Comparison of ENCODE assay signal across 27 mouse cellular contexts in the genomic region with DNA sequence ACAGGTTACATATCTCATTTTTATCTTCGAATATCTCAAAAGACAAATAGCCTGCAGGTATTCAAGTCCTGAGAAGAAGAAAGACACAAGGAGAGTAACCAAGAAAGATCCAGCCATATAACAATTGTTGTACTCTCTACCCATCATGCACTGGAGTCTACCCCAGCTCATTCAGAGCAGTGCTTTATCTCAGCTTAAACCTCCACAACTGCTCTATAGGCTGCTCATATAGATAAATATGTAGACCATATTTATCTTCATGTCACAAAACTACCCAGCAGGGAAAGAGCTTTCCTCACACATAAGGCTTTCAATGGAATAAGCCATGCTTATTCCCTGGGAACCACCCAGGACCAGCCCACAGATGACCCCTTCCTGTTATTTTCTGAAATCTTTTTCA.
DNase-seq lines count a peak whose midpoint lies in the region; ATAC-seq and TF ChIP-seq lines count a peak whose summit lies in the region.
"Had no signal": no experiment of that assay in that cellular context is flagged by ENCODE, and none has a peak within 500 bp of the region (broad histone marks: within the 10 kb centered on the region; RNA-seq: fewer than 3 reads in every experiment).

No protein-coding gene starts in this region.

- 89% methylated on average over 1 of the region's 1 CpGs for WGBS in hindbrain, embryonic 14.5 days
- WGBS in hindbrain, embryonic 12.5 days: 84% methylated on average over 1 of the region's 1 CpGs
- 64% methylated on average over 1 of the region's 1 CpGs for WGBS in stomach, embryonic 15.5 days
- 64% methylated on average over 1 of the region's 1 CpGs for WGBS in stomach, postnatal 0 days
- WGBS in liver, embryonic 16.5 days (ENCODE audit: insufficient replicate concordance): 38% methylated on average over 1 of the region's 1 CpGs
- WGBS in kidney, adult 2 months: 68% methylated on average over 1 of the region's 1 CpGs
- 84% methylated on average over 1 of the region's 1 CpGs for WGBS in intestine, embryonic 16.5 days

- H3K27me3 ChIP-seq in hindbrain, embryonic 14.5 days (ENCODE audit: control insufficient read depth, insufficient read depth, low read length): no peaks in the 10 kb centered on the region
- no peaks in the 10 kb centered on the region for H3K27me3 ChIP-seq in hindbrain, embryonic 12.5 days
- H3K27me3 ChIP-seq in stomach, embryonic 15.5 days (replicated peaks): no peaks in the 10 kb centered on the region
- H3K27me3 ChIP-seq in stomach, postnatal 0 days (ENCODE audit: control insufficient read depth, insufficient read depth, low read length): no peaks in the 10 kb centered on the region
- H3K27me3 ChIP-seq in liver, embryonic 16.5 days (ENCODE audit: control insufficient read depth, insufficient read depth, low read depth, low read length): no peaks in the 10 kb centered on the region
- H3K27me3 ChIP-seq in kidney, adult 2 months (replicated peaks; ENCODE audit: control insufficient read depth, insufficient read depth, low read length): no peaks in the 10 kb centered on the region
- H3K27me3 ChIP-seq in intestine, embryonic 16.5 days (replicated peaks; ENCODE audit: control insufficient read depth, insufficient read depth, low read length): no peaks in the 10 kb centered on the region
- H3K27me3 ChIP-seq: embryonic facial prominence, embryonic 12.5 days; neural tube, embryonic 13.5 days; Patski had no signal

- no peak overlapping the region for H3K4me3 ChIP-seq in hindbrain, embryonic 14.5 days (replicated peaks; ENCODE audit: low read length)
- H3K4me3 ChIP-seq in hindbrain, embryonic 12.5 days: no peak overlapping the region
- H3K4me3 ChIP-seq in stomach, embryonic 15.5 days (replicated peaks): no peak overlapping the region
- no peak overlapping the region for H3K4me3 ChIP-seq in stomach, postnatal 0 days (ENCODE audit: low read depth, low read length)
- H3K4me3 ChIP-seq in liver, embryonic 16.5 days (ENCODE audit: low read depth, low read length): no peak overlapping the region
- no peak overlapping the region for H3K4me3 ChIP-seq in kidney, adult 2 months (ENCODE audit: insufficient read depth, low read depth, low read length)
- H3K4me3 ChIP-seq in intestine, embryonic 16.5 days (ENCODE audit: low read length): no peak overlapping the region
- H3K4me3 ChIP-seq: embryonic facial prominence, embryonic 12.5 days; neural tube, embryonic 13.5 days had no signal

- no peak for TF ChIP-seq EP300 in stomach, postnatal 0 days (optimal IDR thresholded peaks at IDR 0.05)

- no peaks in the 10 kb centered on the region for H3K36me3 ChIP-seq in hindbrain, embryonic 14.5 days (replicated peaks; ENCODE audit: control insufficient read depth, insufficient read depth)
- H3K36me3 ChIP-seq in hindbrain, embryonic 12.5 days: no peaks in the 10 kb centered on the region
- no peaks in the 10 kb centered on the region for H3K36me3 ChIP-seq in stomach, embryonic 15.5 days
- no peaks in the 10 kb centered on the region for H3K36me3 ChIP-seq in stomach, postnatal 0 days (ENCODE audit: control insufficient read depth, insufficient read depth, low read length)
- H3K36me3 ChIP-seq in liver, embryonic 16.5 days (ENCODE audit: control insufficient read depth, insufficient read depth): no peaks in the 10 kb centered on the region
- no peaks in the 10 kb centered on the region; the same call in 1 of the 2 replicates for H3K36me3 ChIP-seq in kidney, adult 2 months (ENCODE audit: control insufficient read depth, insufficient read depth, low read length)
- H3K36me3 ChIP-seq in intestine, embryonic 16.5 days (ENCODE audit: control insufficient read depth, insufficient read depth, low read length): no peaks in the 10 kb centered on the region
- H3K36me3 ChIP-seq: embryonic facial prominence, embryonic 12.5 days; neural tube, embryonic 13.5 days had no signal

- H3K9ac ChIP-seq in hindbrain, embryonic 14.5 days: no peak overlapping the region
- no peak overlapping the region for H3K9ac ChIP-seq in hindbrain, embryonic 12.5 days
- no peak overlapping the region for H3K9ac ChIP-seq in stomach, embryonic 15.5 days
- H3K9ac ChIP-seq in stomach, postnatal 0 days (ENCODE audit: low read length): no peak overlapping the region
- no peak overlapping the region for H3K9ac ChIP-seq in liver, embryonic 16.5 days (ENCODE audit: low read depth, low read length)
- H3K9ac ChIP-seq in intestine, embryonic 16.5 days (ENCODE audit: low read depth, low read length): no peak overlapping the region
- H3K9ac ChIP-seq: embryonic facial prominence, embryonic 12.5 days; lung, embryonic 14.5 days; neural tube, embryonic 13.5 days had no signal

- TF ChIP-seq CTCF in stomach, postnatal 0 days (IDR thresholded peaks at IDR 0.05; ENCODE audit: low read depth): no peak
- TF ChIP-seq CTCF in kidney, adult 2 months (conservative IDR thresholded peaks at IDR 0.05; ENCODE audit: insufficient read depth, insufficient read length, low read depth, low read length): no peak

- no peak for DNase-seq in hindbrain, embryonic 14.5 days (ENCODE audit: low spot score)
- DNase-seq in stomach, postnatal 0 days (ENCODE audit: low spot score): no peak
- DNase-seq in kidney, adult 2 months: no peak
- DNase-seq: adrenal gland, postnatal 14 days; cerebellum, adult 11 months; cerebellum, adult 9-10 months; cerebellum, postnatal 36 days; gastrocnemius, postnatal 25 days; heart, adult 18-20 months; heart, postnatal 4 days; kidney, adult 9 months; kidney, postnatal 10 days; layer of hippocampus, postnatal 36 days; left cerebral cortex, postnatal 4 days; lung, embryonic 14.5 days; lung, postnatal 14 days; right cerebral cortex, postnatal 4 days; thymus, postnatal 4 days had no signal

- no peak overlapping the region for H3K4me2 ChIP-seq in hindbrain, embryonic 14.5 days (replicated peaks)
- H3K4me2 ChIP-seq in hindbrain, embryonic 12.5 days (replicated peaks): no peak overlapping the region
- no peak overlapping the region for H3K4me2 ChIP-seq in stomach, embryonic 15.5 days
- no peak overlapping the region for H3K4me2 ChIP-seq in stomach, postnatal 0 days (replicated peaks; ENCODE audit: low read depth)
- no peak overlapping the region for H3K4me2 ChIP-seq in liver, embryonic 16.5 days (ENCODE audit: low read depth, low read length)
- no peak overlapping the region for H3K4me2 ChIP-seq in intestine, embryonic 16.5 days (ENCODE audit: low read depth, low read length)
- H3K4me2 ChIP-seq: embryonic facial prominence, embryonic 12.5 days; heart, embryonic 11.5 days; lung, embryonic 14.5 days; midbrain, embryonic 11.5 days; neural tube, embryonic 13.5 days had no signal

- 0 out of 2 replicates have a peak, but pooled peaks cover 8% of the 10 kb centered on the region for H3K4me1 ChIP-seq in hindbrain, embryonic 14.5 days (replicated peaks; ENCODE audit: control insufficient read depth, insufficient read depth, low read length)
- H3K4me1 ChIP-seq in hindbrain, embryonic 12.5 days: 0 out of 2 replicates have a peak, but pooled peaks cover 5% of the 10 kb centered on the region
- H3K4me1 ChIP-seq in stomach, embryonic 15.5 days: no peaks in the 10 kb centered on the region
- H3K4me1 ChIP-seq in stomach, postnatal 0 days (replicated peaks; ENCODE audit: control insufficient read depth, insufficient read depth): no peaks in the 10 kb centered on the region
- peaks cover 57% of the 10 kb centered on the region for H3K4me1 ChIP-seq in liver, embryonic 16.5 days (ENCODE audit: control insufficient read depth, low read depth, low read length)
- H3K4me1 ChIP-seq in kidney, adult 2 months (ENCODE audit: control insufficient read depth, insufficient read depth, low read length): no peaks in the 10 kb centered on the region
- no peaks in the 10 kb centered on the region for H3K4me1 ChIP-seq in intestine, embryonic 16.5 days (ENCODE audit: control insufficient read depth, insufficient read depth, low read length)
- H3K4me1 ChIP-seq: embryonic facial prominence, embryonic 12.5 days; neural tube, embryonic 13.5 days had no signal

- TF ChIP-seq POLR2A in kidney, adult 2 months (IDR thresholded peaks at IDR 0.05; ENCODE audit: low read depth, low read length): no peak

- H3K9me3 ChIP-seq in hindbrain, embryonic 14.5 days (ENCODE audit: control insufficient read depth, low read length): no peaks in the 10 kb centered on the region
- no peaks in the 10 kb centered on the region for H3K9me3 ChIP-seq in hindbrain, embryonic 12.5 days (replicated peaks)
- no peaks in the 10 kb centered on the region for H3K9me3 ChIP-seq in stomach, embryonic 15.5 days
- no peaks in the 10 kb centered on the region for H3K9me3 ChIP-seq in stomach, postnatal 0 days (ENCODE audit: control insufficient read depth, low read length)
- H3K9me3 ChIP-seq in liver, embryonic 16.5 days (replicated peaks; ENCODE audit: control insufficient read depth, low read length): no peaks in the 10 kb centered on the region
- H3K9me3 ChIP-seq in intestine, embryonic 16.5 days (ENCODE audit: control insufficient read depth, low read length): no peaks in the 10 kb centered on the region
- H3K9me3 ChIP-seq: embryonic facial prominence, embryonic 12.5 days; neural tube, embryonic 13.5 days had no signal

- peak; percentile 39; the same call in 1 of the 2 replicates for ATAC-seq in hindbrain, embryonic 14.5 days (ENCODE audit: low FRiP score)
- ATAC-seq in hindbrain, embryonic 12.5 days (ENCODE audit: low FRiP score): no peak
- ATAC-seq in stomach, embryonic 15.5 days (ENCODE audit: insufficient read depth, low FRiP score, low read depth): peak; percentile 51; the same call in 1 of the 2 replicates
- ATAC-seq in stomach, postnatal 0 days (ENCODE audit: low FRiP score, low TSS enrichment): no peak
- ATAC-seq in liver, embryonic 16.5 days (ENCODE audit: low read depth): peak; percentile 52
- ATAC-seq in intestine, embryonic 16.5 days: no peak
- ATAC-seq: Patski had no signal

- no peak overlapping the region for H3K27ac ChIP-seq in hindbrain, embryonic 14.5 days
- H3K27ac ChIP-seq in hindbrain, embryonic 12.5 days: no peak overlapping the region
- H3K27ac ChIP-seq in stomach, embryonic 15.5 days: no peak overlapping the region
- H3K27ac ChIP-seq in stomach, postnatal 0 days (replicated peaks): no peak overlapping the region
- H3K27ac ChIP-seq in liver, embryonic 16.5 days (ENCODE audit: low read length): peak overlapping the region; percentile 72
- no peak overlapping the region for H3K27ac ChIP-seq in kidney, adult 2 months (ENCODE audit: insufficient read depth, low read depth, low read length)
- H3K27ac ChIP-seq in intestine, embryonic 16.5 days (ENCODE audit: low read length): no peak overlapping the region
- H3K27ac ChIP-seq: embryonic facial prominence, embryonic 12.5 days; neural tube, embryonic 13.5 days had no signal

Comparison
In these comparisons a context has a peak if more than half of its experiments do, and no peak if none do; other contexts are left out.
1. ATAC-seq: peak in hindbrain, embryonic 14.5 days (single experiment), stomach, embryonic 15.5 days (single experiment) and liver, embryonic 16.5 days (single experiment); none in hindbrain, embryonic 12.5 days (single experiment), stomach, postnatal 0 days (single experiment) and intestine, embryonic 16.5 days (single experiment).